ENCODE assay signal across 16 mouse cellular contexts in genomic region chr11:83447612-83448011, GRCm38 (mm10). TPM values are rescaled to one million over a fixed set of nuclear protein-coding genes. Genes with fewer than 3 reads are reported as not detected.
DNase-seq lines count a peak whose midpoint lies in the region; ATAC-seq and TF ChIP-seq lines count a peak whose summit lies in the region.
"Had no signal": no experiment of that assay in that cellular context is flagged by ENCODE, and none has a peak within 500 bp of the region (broad histone marks: within the 10 kb centered on the region; RNA-seq: fewer than 3 reads in every experiment).

No protein-coding gene starts in this region.

- TF ChIP-seq POLR2A in testis, adult 2 months (IDR thresholded peaks at IDR 0.05; ENCODE audit: control insufficient read depth, low read depth, low read length) = no peak

- intact Hi-C loops in gastrocnemius, postnatal 14 days (cut with DNase I; ENCODE audit: low total_unique reads) = no loop called here
- intact Hi-C loops in gastrocnemius, postnatal 36 days (cut with DNase I) = no loop called here

- no peak for TF ChIP-seq EP300 in stomach, postnatal 0 days (optimal IDR thresholded peaks at IDR 0.05)

- no peak overlapping the region for H3K4me2 ChIP-seq in hindbrain, embryonic 16.5 days (ENCODE audit: low read length)
- no peak overlapping the region for H3K4me2 ChIP-seq in hindbrain, postnatal 0 days (ENCODE audit: low read depth, low read length)
- H3K4me2 ChIP-seq in stomach, postnatal 0 days (replicated peaks; ENCODE audit: low read depth) = no peak overlapping the region

- no peaks in the 10 kb centered on the region for H3K9me3 ChIP-seq in hindbrain, embryonic 16.5 days (ENCODE audit: control insufficient read depth, low read length)
- H3K9me3 ChIP-seq in hindbrain, postnatal 0 days (ENCODE audit: low read length) = no peaks in the 10 kb centered on the region
- H3K9me3 ChIP-seq in stomach, postnatal 0 days (ENCODE audit: control insufficient read depth, low read length) = no peaks in the 10 kb centered on the region

- H3K27me3 ChIP-seq in hindbrain, embryonic 16.5 days (replicated peaks; ENCODE audit: control insufficient read depth, insufficient read depth, low read length) = peaks cover 24% of the 10 kb centered on the region
- peaks cover 20% of the 10 kb centered on the region for H3K27me3 ChIP-seq in hindbrain, postnatal 0 days (ENCODE audit: insufficient read depth, low read length)
- no peaks in the 10 kb centered on the region; the same call in 1 of the 2 replicates for H3K27me3 ChIP-seq in testis, adult 2 months (ENCODE audit: control insufficient read depth, insufficient read depth, low read length)
- H3K27me3 ChIP-seq in stomach, postnatal 0 days (ENCODE audit: control insufficient read depth, insufficient read depth, low read length) = no peaks in the 10 kb centered on the region

- no peak overlapping the region for H3K4me3 ChIP-seq in hindbrain, embryonic 16.5 days (ENCODE audit: low read length)
- H3K4me3 ChIP-seq in hindbrain, postnatal 0 days (ENCODE audit: low read length) = no peak overlapping the region
- no peak overlapping the region for H3K4me3 ChIP-seq in testis, adult 2 months (ENCODE audit: control insufficient read depth, low read depth, low read length)
- H3K4me3 ChIP-seq in stomach, postnatal 0 days (ENCODE audit: low read depth, low read length) = no peak overlapping the region

- no peak for TF ChIP-seq CTCF in hindbrain, postnatal 0 days (IDR thresholded peaks at IDR 0.05; ENCODE audit: low read depth)
- TF ChIP-seq CTCF in testis, adult 2 months (IDR thresholded peaks at IDR 0.05; ENCODE audit: control insufficient read depth, insufficient read depth, insufficient replicate concordance, low read depth, low read length) = no peak
- no peak for TF ChIP-seq CTCF in stomach, postnatal 0 days (IDR thresholded peaks at IDR 0.05; ENCODE audit: low read depth)

- WGBS in hindbrain, embryonic 16.5 days = 77% methylated on average over 10 of the region's 10 CpGs
- 72% methylated on average over 10 of the region's 10 CpGs for WGBS in hindbrain, postnatal 0 days
- WGBS in stomach, postnatal 0 days = 55% methylated on average over 10 of the region's 10 CpGs

- no peak for ATAC-seq in hindbrain, embryonic 16.5 days
- ATAC-seq in hindbrain, postnatal 0 days = no peak
- ATAC-seq in stomach, postnatal 0 days (ENCODE audit: low FRiP score, low TSS enrichment) = no peak
- ATAC-seq: forebrain, embryonic 16.5 days; inflammation-experienced regulatory T-cells, adult 6 months had no signal

- H3K36me3 ChIP-seq in hindbrain, embryonic 16.5 days (ENCODE audit: control insufficient read depth, insufficient read depth, low read length) = no peaks in the 10 kb centered on the region
- H3K36me3 ChIP-seq in hindbrain, postnatal 0 days (ENCODE audit: insufficient read depth, low read length) = no peaks in the 10 kb centered on the region
- no peaks in the 10 kb centered on the region for H3K36me3 ChIP-seq in testis, adult 2 months (ENCODE audit: control insufficient read depth, insufficient read depth, low read length)
- H3K36me3 ChIP-seq in stomach, postnatal 0 days (ENCODE audit: control insufficient read depth, insufficient read depth, low read length) = no peaks in the 10 kb centered on the region

- H3K27ac ChIP-seq in hindbrain, embryonic 16.5 days (ENCODE audit: low read depth, low read length) = no peak overlapping the region
- H3K27ac ChIP-seq in hindbrain, postnatal 0 days = no peak overlapping the region
- peak overlapping the region; percentile 8; the same call in 1 of the 2 replicates for H3K27ac ChIP-seq in testis, adult 2 months (ENCODE audit: control insufficient read depth, insufficient read depth, low read depth, low read length)
- peak overlapping the region; percentile 71 for H3K27ac ChIP-seq in stomach, postnatal 0 days (replicated peaks)

- 0 out of 2 replicates have a peak overlapping the region, but pooled peaks have one; percentile 14 for H3K9ac ChIP-seq in hindbrain, embryonic 16.5 days (ENCODE audit: low read depth, low read length)
- no peak overlapping the region for H3K9ac ChIP-seq in hindbrain, postnatal 0 days (replicated peaks; ENCODE audit: low read length)
- H3K9ac ChIP-seq in stomach, postnatal 0 days (ENCODE audit: low read length) = peak overlapping the region; percentile 27; the same call in 1 of the 2 replicates

- peaks cover 18% of the 10 kb centered on the region for H3K4me1 ChIP-seq in hindbrain, embryonic 16.5 days (ENCODE audit: control insufficient read depth, insufficient read depth, low read depth, low read length)
- H3K4me1 ChIP-seq in hindbrain, postnatal 0 days (ENCODE audit: insufficient read depth, low read length) = no peaks in the 10 kb centered on the region
- peaks cover 18% of the 10 kb centered on the region for H3K4me1 ChIP-seq in testis, adult 2 months (ENCODE audit: control insufficient read depth, insufficient read depth, low read length)
- peaks cover 11% of the 10 kb centered on the region for H3K4me1 ChIP-seq in stomach, postnatal 0 days (replicated peaks; ENCODE audit: control insufficient read depth, insufficient read depth)

- peak; percentile 14 for DNase-seq in gastrocnemius, postnatal 14 days
- no peak for DNase-seq in gastrocnemius, postnatal 36 days
- no peak for DNase-seq in hindbrain, postnatal 0 days (ENCODE audit: low spot score)
- no peak for DNase-seq in testis, postnatal 10 days (ENCODE audit: low spot score)
- peak; percentile 51 for DNase-seq in stomach, postnatal 0 days (ENCODE audit: low spot score)
- no peak for DNase-seq in right cerebral cortex, postnatal 14 days
- DNase-seq: cerebellum, adult 11-12 months; thymus, adult 2 months had no signal

RNA-seq across cellular contexts. Expression of gene 1700020L24Rik, which starts 10.1 kb away (rescaled TPM):
- total RNA-seq in gastrocnemius, postnatal 14 days (2021) = not detected
- not detected for total RNA-seq in gastrocnemius, postnatal 36 days (2021)
- polyA plus RNA-seq in hindbrain, embryonic 16.5 days (2015; fragmentation: Nextera tagmentation; extraction: Ambion mirVana) = 0.50 and 0.56 TPM in 2 replicates
- 0.37 and 4.8 TPM in 2 replicates for total RNA-seq in hindbrain, postnatal 0 days (2014; rRNA removed)
- 0.65 and 1.4 TPM in 2 replicates for polyA plus RNA-seq in hindbrain, postnatal 0 days (2015; fragmentation: Nextera tagmentation; extraction: Ambion mirVana)
- polyA plus RNA-seq in testis, adult 2 months (2012; rRNA removed) = 256 and 289 TPM in 2 replicates
- polyA plus RNA-seq in stomach, postnatal 0 days (2015; fragmentation: Nextera tagmentation; extraction: Ambion mirVana) = 0.68 and 0.98 TPM in 2 replicates
- total RNA-seq: midbrain, postnatal 0 days had no signal

RNA-seq across cellular contexts. Expression of gene Mmp28, which starts 15.3 kb away (rescaled TPM):
- total RNA-seq in gastrocnemius, postnatal 14 days (2021) = 1 to 10 TPM; 3.7 to 4.0 TPM
- total RNA-seq in gastrocnemius, postnatal 36 days (2021) = 1 to 10 TPM; 1.6 to 2.0 TPM
- polyA plus RNA-seq in hindbrain, embryonic 16.5 days (2015; fragmentation: Nextera tagmentation; extraction: Ambion mirVana) = 3.2 and 3.4 TPM in 2 replicates
- 8.7 and 9.1 TPM in 2 replicates for total RNA-seq in hindbrain, postnatal 0 days (2014; rRNA removed)
- polyA plus RNA-seq in hindbrain, postnatal 0 days (2015; fragmentation: Nextera tagmentation; extraction: Ambion mirVana) = 2.4 and 2.6 TPM in 2 replicates
- 0.58 and 0.93 TPM in 2 replicates for polyA plus RNA-seq in testis, adult 2 months (2012; rRNA removed)
- 5.6 and 6.4 TPM in 2 replicates for polyA plus RNA-seq in stomach, postnatal 0 days (2015; fragmentation: Nextera tagmentation; extraction: Ambion mirVana)
- polyA plus RNA-seq: inflammation-experienced regulatory T-cells, adult 6 months had no signal

RNA-seq across cellular contexts. Expression of gene Gas2l2, which starts 18.4 kb away (rescaled TPM):
- total RNA-seq in gastrocnemius, postnatal 14 days (2021) = not detected
- not detected for total RNA-seq in gastrocnemius, postnatal 36 days (2021)
- polyA plus RNA-seq in hindbrain, embryonic 16.5 days (2015; fragmentation: Nextera tagmentation; extraction: Ambion mirVana) = 0.92 and 1.2 TPM in 2 replicates
- 0.14 and 1.0 TPM in 2 replicates for total RNA-seq in hindbrain, postnatal 0 days (2014; rRNA removed)
- polyA plus RNA-seq in hindbrain, postnatal 0 days (2015; fragmentation: Nextera tagmentation; extraction: Ambion mirVana) = 0.69 and 1.4 TPM in 2 replicates
- polyA plus RNA-seq in testis, adult 2 months (2012; rRNA removed) = 0.08 TPM in 1 of 2 replicates, not detected in the other
- polyA plus RNA-seq in stomach, postnatal 0 days (2015; fragmentation: Nextera tagmentation; extraction: Ambion mirVana) = 0.11 and 0.21 TPM in 2 replicates
- total RNA-seq: common myeloid progenitor, adult 5-6 weeks; gastrocnemius, postnatal 10 days had no signal
- polyA plus RNA-seq: inflammation-experienced regulatory T-cells, adult 6 months; spleen, adult 2 months had no signal

RNA-seq across cellular contexts. Expression of gene Taf15, which starts 25.3 kb away (rescaled TPM):
- 10 to 100 TPM; 22.5 to 24.5 TPM for total RNA-seq in gastrocnemius, postnatal 14 days (2021)
- total RNA-seq in gastrocnemius, postnatal 36 days (2021) = 10 to 100 TPM; 19.5 to 21.7 TPM
- 7.3 and 9.4 TPM in 2 replicates for polyA plus RNA-seq in hindbrain, embryonic 16.5 days (2015; fragmentation: Nextera tagmentation; extraction: Ambion mirVana)
- 14.4 and 22.3 TPM in 2 replicates for total RNA-seq in hindbrain, postnatal 0 days (2014; rRNA removed)
- polyA plus RNA-seq in hindbrain, postnatal 0 days (2015; fragmentation: Nextera tagmentation; extraction: Ambion mirVana) = 13.2 and 13.6 TPM in 2 replicates
- 32.4 and 49.6 TPM in 2 replicates for polyA plus RNA-seq in testis, adult 2 months (2012; rRNA removed)
- polyA plus RNA-seq in stomach, postnatal 0 days (2015; fragmentation: Nextera tagmentation; extraction: Ambion mirVana) = 2.8 and 4.0 TPM in 2 replicates

RNA-seq across cellular contexts. Expression of gene Rasl10b, which starts 38.7 kb away (rescaled TPM):
- under 1 TPM; 0.31 to 0.45 TPM for total RNA-seq in gastrocnemius, postnatal 14 days (2021)
- total RNA-seq in gastrocnemius, postnatal 36 days (2021) = under 1 TPM; 0.37 to 0.43 TPM
- 15.1 and 32.7 TPM in 2 replicates for polyA plus RNA-seq in hindbrain, embryonic 16.5 days (2015; fragmentation: Nextera tagmentation; extraction: Ambion mirVana)
- 122 and 128 TPM in 2 replicates for total RNA-seq in hindbrain, postnatal 0 days (2014; rRNA removed)
- 42.2 and 44.6 TPM in 2 replicates for polyA plus RNA-seq in hindbrain, postnatal 0 days (2015; fragmentation: Nextera tagmentation; extraction: Ambion mirVana)
- 2.0 and 2.1 TPM in 2 replicates for polyA plus RNA-seq in testis, adult 2 months (2012; rRNA removed)
- 0.69 and 1.1 TPM in 2 replicates for polyA plus RNA-seq in stomach, postnatal 0 days (2015; fragmentation: Nextera tagmentation; extraction: Ambion mirVana)
- total RNA-seq: common myeloid progenitor, adult 5-6 weeks had no signal
- polyA plus RNA-seq: inflammation-experienced regulatory T-cells, adult 6 months had no signal

Comparison
In these comparisons a context has a peak if more than half of its experiments do, and no peak if none do; other contexts are left out.
1. DNase-seq: peak in gastrocnemius, postnatal 14 days (single experiment) and stomach, postnatal 0 days (single experiment); none in gastrocnemius, postnatal 36 days (0 of 2), hindbrain, postnatal 0 days (single experiment), testis, postnatal 10 days (single experiment) and right cerebral cortex, postnatal 14 days (single experiment).
2. H3K27ac ChIP-seq: peak in testis, adult 2 months (single experiment) and stomach, postnatal 0 days (single experiment); none in hindbrain, embryonic 16.5 days (single experiment) and hindbrain, postnatal 0 days (single experiment).
3. RNA of gene 1700020L24Rik, which starts 10.1 kb away (polyA plus RNA-seq): 256 to 289 TPM in testis, adult 2 months; 0.68 to 0.98 TPM in stomach, postnatal 0 days, 0.65 to 1.4 TPM in hindbrain, postnatal 0 days and 0.50 to 0.56 TPM in hindbrain, embryonic 16.5 days; every median in the first group is over 100 times any median in the second.